Mouse (Mus musculus) liver, adult 2 months (tissue): ENCODE data around the gene Dcst2. TPM values are rescaled to one million over a fixed set of nuclear protein-coding genes. Genes with fewer than 3 reads are reported as not detected.

ENCODE experiments used
- DNase-seq: peaks from one replicate; pipeline ENCODE4 v3.0.0-alpha.2; 2011; ENCODE audit warnings: low read depth, low spot score; ENCODE audit errors: extremely low read depth
- H3K27ac ChIP-seq: fragments of 200-500 bp; replicated peaks from 2 replicates; pipeline ENCODE4 v1.5.1; 2012; ENCODE audit warnings: low read depth, mild to moderate bottlenecking, control low read depth, inconsistent platforms, low read length; ENCODE audit not compliant: insufficient read depth
- H3K27me3 ChIP-seq: fragments of 200-500 bp; 2 replicates; pipeline ENCODE4 v1.6.1; 2012; ENCODE audit warnings: mild to moderate bottlenecking, moderate library complexity, low read length, inconsistent platforms; ENCODE audit not compliant: control insufficient read depth, insufficient read depth
- H3K36me3 ChIP-seq: fragments of 200-500 bp; 2 replicates; pipeline ENCODE4 v1.6.1; 2012; ENCODE audit warnings: low read length, inconsistent platforms; ENCODE audit not compliant: control insufficient read depth, insufficient read depth
- H3K4me1 ChIP-seq: fragments of 200-500 bp; 2 replicates; pipeline ENCODE4 v1.6.1; 2011; ENCODE audit warnings: low read length; ENCODE audit not compliant: control insufficient read depth, insufficient read depth
- H3K4me3 ChIP-seq: fragments of 200-500 bp; 2 replicates; pipeline ENCODE4 v1.5.1; 2011; ENCODE audit warnings: low read depth, mild to moderate bottlenecking, control low read depth, low read length, moderate library complexity; ENCODE audit not compliant: insufficient read depth
- H3K79me2 ChIP-seq: fragments of 200-500 bp; 2 replicates; pipeline ENCODE4 v1.6.1; 2012; ENCODE audit warnings: inconsistent platforms, mild to moderate bottlenecking, low read length, moderate library complexity; ENCODE audit not compliant: control insufficient read depth, insufficient read depth
- H3K9ac ChIP-seq: fragments of 200-500 bp; 2 replicates; pipeline ENCODE4 v1.6.1; 2012; ENCODE audit warnings: low read depth, mild to moderate bottlenecking, control low read depth, inconsistent platforms, low read length
- CTCF ChIP-seq: fragments of 200-500 bp; IDR thresholded peaks from 2 replicates; pipeline ENCODE4 v1.5.1; 2011; ENCODE audit warnings: low read depth, low read length, control low read depth
- POLR2A ChIP-seq: fragments of 200-500 bp; IDR thresholded peaks from 2 replicates; pipeline ENCODE4 v1.6.1; 2011; ENCODE audit warnings: low read length, control low read depth; ENCODE audit not compliant: insufficient read depth; ENCODE audit errors: extremely low read depth
- WGBS: fragments of 180-500 bp; shearing (Covaris S2); methylation state at CpG from one replicate; pipeline ENCODE4 v1.1.7; 2018; 5-methylcytosine and 5-hydroxymethylcytosine counted together
- polyA plus RNA-seq: library from polyadenylated mRNA; depleted of rRNA; stranded (reverse); fragments of >200 nt; gene quantifications from 2 replicates; pipeline ENCODE4 v1.2.3, GENCODE M21; 2012
- total RNA-seq: library from RNA; depleted of rRNA; stranded (reverse); fragments of >200 nt; gene quantifications from 2 replicates; pipeline ENCODE4 v1.2.3, GENCODE M21; 2014

Gene Dcst2
- total and polyA plus RNA-seq, 2 experiments = not detected

DNA sequence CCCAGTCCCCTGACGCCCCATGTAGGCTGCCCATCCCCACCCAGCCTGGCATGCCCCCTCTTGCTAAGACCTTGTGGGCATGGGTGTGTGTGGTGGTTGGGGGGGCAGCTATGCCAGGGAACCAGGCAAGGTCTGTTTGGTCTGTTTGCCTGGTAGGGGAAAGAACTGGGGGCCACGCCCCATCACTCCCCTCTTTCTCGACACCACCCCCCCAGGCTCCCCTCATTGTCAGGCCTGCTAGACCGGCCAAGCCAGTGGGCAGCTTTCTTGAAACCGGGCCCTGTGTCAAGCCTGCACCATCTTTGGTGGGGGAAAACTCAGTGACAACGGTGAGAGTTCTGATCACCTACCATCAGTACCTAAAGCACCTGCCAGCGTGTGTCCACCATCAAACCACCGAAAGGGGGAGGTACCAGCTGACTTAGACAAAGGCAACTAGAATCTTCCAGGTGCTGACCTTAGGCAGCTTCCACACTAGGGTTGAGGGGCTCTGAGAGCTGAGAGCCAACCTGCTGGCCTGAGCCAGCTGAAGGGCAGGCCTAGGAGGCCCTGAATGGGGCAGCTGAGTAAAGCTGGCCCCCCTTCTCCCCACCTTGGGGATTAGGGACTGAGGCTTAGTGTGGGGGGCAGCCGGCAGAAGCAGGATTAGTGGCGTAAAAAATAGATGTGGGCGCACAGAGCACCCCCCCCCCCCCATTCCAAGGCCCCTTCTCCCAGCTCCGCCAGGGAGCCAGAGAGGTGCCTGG lies 22.7 kb downstream of the Dcst2 start:
- Histone ChIP-seq H3K4me1 (peaks cover 15% of the 10 kb centered on the region), H3K4me3 (no peak overlapping the region)
- TF ChIP-seq POLR2A (no peak), CTCF (no peak)

DNA sequence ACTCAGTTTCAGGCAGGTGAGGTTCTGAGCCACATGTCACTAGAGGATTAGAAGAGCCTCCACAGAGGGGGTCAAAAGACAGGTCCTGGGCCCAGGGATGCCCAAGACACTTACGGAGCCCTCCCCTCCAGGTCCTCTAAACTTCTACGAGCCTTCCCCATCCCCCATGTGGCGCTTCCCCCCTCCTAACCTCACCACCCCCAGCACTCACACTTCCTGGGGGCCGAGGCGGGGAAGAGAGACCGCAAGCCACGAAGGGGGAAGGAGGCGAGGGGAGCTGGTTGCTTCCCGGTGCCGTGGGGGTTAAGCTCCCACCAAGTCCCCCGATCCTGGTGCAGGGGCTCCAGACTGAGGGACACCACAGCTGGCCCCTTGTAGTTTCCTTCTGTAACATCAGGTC lies 23.7 kb downstream of the Dcst2 start:
- Histone ChIP-seq H3K4me1 (peaks cover 25% of the 10 kb centered on the region), H3K27me3 (no peaks in the 10 kb centered on the region), H3K4me3 (no peak overlapping the region), H3K79me2 (peaks cover 60% of the 10 kb centered on the region), H3K9ac (no peak overlapping the region), H3K27ac (no peak overlapping the region), H3K36me3 (peaks cover 2% of the 10 kb centered on the region; the same call in 1 of the 2 replicates)
- no peak for DNase-seq
- TF ChIP-seq CTCF (no peak), POLR2A (no peak)
- WGBS = 82% methylated on average over 11 of the region's 11 CpGs

More for the DNA sequence above, 22.7 kb downstream of the Dcst2 start:
- H3K36me3 ChIP-seq = peaks cover 2% of the 10 kb centered on the region; the same call in 1 of the 2 replicates
- DNase-seq = no peak
- H3K27me3 ChIP-seq = no peaks in the 10 kb centered on the region
- no peak overlapping the region for H3K27ac ChIP-seq
- H3K9ac ChIP-seq = no peak overlapping the region
- 91% methylated on average over 12 of the region's 12 CpGs for WGBS
- H3K79me2 ChIP-seq = peaks cover 51% of the 10 kb centered on the region

DNA sequence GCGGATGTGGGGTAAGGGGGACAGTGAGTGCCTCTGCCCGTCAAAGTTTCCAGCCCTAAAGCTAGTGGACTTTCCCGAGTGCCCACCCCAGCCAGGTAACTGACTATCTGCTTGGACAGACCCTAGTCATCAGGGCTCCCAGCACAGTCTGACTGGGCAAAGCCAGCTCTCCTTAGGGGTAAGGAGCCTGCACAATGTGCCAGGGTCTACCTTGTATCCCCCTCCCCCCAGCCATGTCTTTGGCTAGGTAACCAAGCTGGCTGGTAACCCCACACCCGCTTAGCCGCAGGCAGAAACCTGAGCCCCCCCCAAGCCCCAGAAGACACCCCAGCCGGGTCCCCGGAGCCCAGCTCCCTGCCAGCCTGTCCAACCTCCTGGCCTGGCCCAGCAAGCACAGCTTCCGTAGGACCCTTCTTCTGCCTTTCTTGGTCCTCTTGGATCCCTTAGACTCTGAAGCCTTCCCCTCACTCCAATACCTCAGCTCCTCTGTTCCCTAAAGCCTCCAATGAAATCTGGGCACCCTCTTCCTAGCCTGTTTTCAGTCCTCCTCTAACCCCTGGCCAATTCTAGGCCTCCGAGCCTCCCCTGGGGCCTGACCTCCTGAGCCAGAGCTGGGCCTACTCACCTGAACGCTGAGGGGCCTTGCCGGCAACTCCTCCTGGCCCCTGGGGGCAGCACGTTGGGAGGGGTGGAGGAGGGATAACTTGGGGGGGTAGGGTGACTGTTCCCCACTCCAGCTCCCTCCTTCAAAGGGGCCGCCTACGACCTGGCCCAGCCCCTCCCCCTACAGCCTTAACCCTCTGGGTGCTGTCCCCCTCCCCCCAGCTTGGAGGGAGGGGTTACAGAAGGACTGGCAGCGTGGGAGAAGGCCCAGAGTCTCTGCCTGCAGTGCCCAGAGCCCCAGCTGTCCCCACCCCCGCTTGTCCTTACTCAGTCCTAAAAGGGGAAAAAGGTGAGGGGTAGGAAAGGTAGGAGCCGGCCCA lies 25.0 kb downstream of the Dcst2 start:
- peaks cover 71% of the 10 kb centered on the region for H3K79me2 ChIP-seq
- H3K27me3 ChIP-seq = no peaks in the 10 kb centered on the region
- H3K27ac ChIP-seq = no peak overlapping the region
- no peak for DNase-seq
- H3K4me1 ChIP-seq = peaks cover 32% of the 10 kb centered on the region
- WGBS = 82% methylated on average over 17 of the region's 17 CpGs
- TF ChIP-seq CTCF = no peak
- no peak for TF ChIP-seq POLR2A
- no peak overlapping the region for H3K9ac ChIP-seq
- H3K36me3 ChIP-seq = peaks cover 2% of the 10 kb centered on the region; the same call in 1 of the 2 replicates
- peak overlapping the region; percentile 8; the same call in 1 of the 2 replicates for H3K4me3 ChIP-seq

DNA sequence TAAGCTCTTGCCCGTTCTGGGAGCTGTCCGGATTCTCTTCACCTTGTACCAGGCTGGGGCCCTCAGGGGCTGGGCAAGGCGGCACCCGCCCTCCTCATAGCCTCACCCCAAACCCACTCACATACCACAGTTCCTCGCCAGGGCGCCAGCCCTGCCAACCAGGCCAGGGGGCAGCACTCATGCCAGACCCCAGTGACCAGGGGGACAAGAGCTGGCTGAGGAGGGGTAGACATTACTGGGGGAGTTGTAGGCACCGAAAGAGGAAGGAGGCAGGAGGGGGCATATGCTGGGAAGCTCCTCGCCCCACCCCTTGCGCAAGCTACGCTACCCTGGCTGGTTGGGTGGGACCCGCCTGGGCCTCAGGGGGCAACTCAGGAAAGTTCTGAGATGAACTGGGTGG lies 25.9 kb downstream of the Dcst2 start:
- H3K27me3 ChIP-seq = no peaks in the 10 kb centered on the region
- peaks cover 32% of the 10 kb centered on the region for H3K4me1 ChIP-seq
- no peak for DNase-seq
- 84% methylated on average over 11 of the region's 11 CpGs for WGBS
- no peak overlapping the region for H3K4me3 ChIP-seq
- peaks cover 2% of the 10 kb centered on the region; the same call in 1 of the 2 replicates for H3K36me3 ChIP-seq
- TF ChIP-seq POLR2A = no peak
- no peak for TF ChIP-seq CTCF
- H3K27ac ChIP-seq = no peak overlapping the region
- H3K79me2 ChIP-seq = peaks cover 76% of the 10 kb centered on the region
- H3K9ac ChIP-seq = 0 out of 2 replicates have a peak overlapping the region, but pooled peaks have one; percentile 6

DNA sequence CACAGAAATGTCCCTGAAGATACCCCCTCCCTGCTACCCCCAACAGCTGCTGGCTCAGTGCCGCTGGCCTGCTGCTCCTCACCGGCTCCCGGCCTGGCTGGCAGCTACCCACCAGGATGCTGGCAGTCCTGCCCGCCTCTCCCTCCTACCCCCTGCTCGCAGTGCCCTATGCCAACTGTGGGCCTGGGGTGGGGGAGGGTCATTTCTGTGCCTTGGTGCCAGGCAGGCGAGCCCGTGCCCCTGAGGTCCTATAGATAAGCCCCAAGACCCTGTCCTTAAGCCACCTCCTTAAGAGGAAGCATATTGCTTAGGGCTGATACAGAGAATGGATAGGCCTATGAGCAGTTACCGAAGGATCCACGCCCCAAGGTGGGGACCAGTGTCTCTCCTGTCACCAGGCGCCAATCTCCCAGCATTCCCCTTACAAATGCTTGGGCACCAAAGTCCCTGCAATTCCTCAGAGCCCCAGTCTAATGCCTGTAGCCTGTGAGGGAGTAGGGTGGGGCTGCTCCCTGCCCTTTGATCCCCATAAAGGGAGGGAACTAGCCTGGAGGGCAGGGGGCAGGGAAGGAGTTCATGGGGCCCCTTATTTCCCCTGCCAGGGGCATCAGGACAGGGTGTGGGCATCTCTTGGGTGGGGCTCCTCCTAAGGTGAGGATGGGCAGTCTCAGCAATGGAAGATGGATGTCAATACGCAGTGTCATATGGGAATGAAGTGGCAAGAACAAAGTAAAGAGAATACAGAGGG lies 26.5 kb downstream of the Dcst2 start:
- Histone ChIP-seq H3K36me3 (peaks cover 2% of the 10 kb centered on the region; the same call in 1 of the 2 replicates), H3K9ac (no peak overlapping the region), H3K4me1 (peaks cover 32% of the 10 kb centered on the region), H3K79me2 (peaks cover 80% of the 10 kb centered on the region), H3K27ac (peak overlapping the region; percentile 10), H3K27me3 (no peaks in the 10 kb centered on the region), H3K4me3 (no peak overlapping the region)
- DNase-seq = peak; percentile 50
- WGBS = 40% methylated on average over 11 of the region's 11 CpGs
- no peak for TF ChIP-seq CTCF
- no peak for TF ChIP-seq POLR2A
